Comparison of ENCODE assay signal across 9 mouse cellular contexts in the genomic region with DNA sequence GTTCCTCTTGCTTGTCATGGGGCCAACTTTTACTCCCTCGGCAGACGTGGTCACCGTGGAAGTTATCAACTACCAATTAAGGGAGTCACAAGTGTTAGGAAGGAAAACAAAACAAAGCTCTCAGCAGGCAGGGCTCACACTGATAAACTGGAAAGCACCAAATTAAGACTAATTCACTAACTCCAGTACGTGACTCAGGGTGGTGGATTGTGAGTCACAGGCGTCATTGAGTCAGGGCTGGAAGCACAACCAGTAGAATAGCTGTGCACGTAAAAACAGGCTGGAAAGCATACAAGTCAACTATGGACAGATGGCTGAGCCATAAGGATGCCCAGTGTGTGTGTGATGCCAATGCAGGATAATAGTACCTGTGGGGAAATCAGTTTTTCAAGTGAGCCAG.
DNase-seq lines count a peak whose midpoint lies in the region; ATAC-seq lines count a peak whose summit lies in the region.
"Had no signal": no experiment of that assay in that cellular context is flagged by ENCODE, and none has a peak within 500 bp of the region (broad histone marks: within the 10 kb centered on the region; RNA-seq: fewer than 3 reads in every experiment).

No protein-coding gene starts in this region.

- peak; percentile 19 to 61 for DNase-seq in adrenal gland, adult (ENCODE audit: inconsistent age in 2 of 2, low spot score in 1 of 2)
- DNase-seq in adrenal gland, adult 18-20 months (ENCODE audit: low spot score in 2 of 2) = no peak
- DNase-seq in layer of hippocampus, adult 18-20 months (ENCODE audit: low spot score in 2 of 2) = peak; percentile 20 to 61
- DNase-seq in layer of hippocampus, postnatal 25 days (ENCODE audit: extremely low spot score in 1 of 2, low spot score in 1 of 2) = no peak
- DNase-seq in cerebellum, adult 9-11 months = peak; percentile 83
- DNase-seq in layer of hippocampus, adult 9-11 months = peak; percentile 45
- no peak for DNase-seq in yolk sac, embryonic 10.5 days (ENCODE audit: low spot score)
- DNase-seq: lung, adult 18-20 months had no signal

- ATAC-seq in activated CD4-positive, CD25-positive, alpha-beta regulatory T cell, adult 4 months = no peak

Comparison
In these comparisons a context has a peak if more than half of its experiments do, and no peak if none do; other contexts are left out.
1. DNase-seq: peak in adrenal gland, adult (2 of 2), layer of hippocampus, adult 18-20 months (2 of 2), cerebellum, adult 9-11 months (single experiment) and layer of hippocampus, adult 9-11 months (single experiment); none in adrenal gland, adult 18-20 months (0 of 2), layer of hippocampus, postnatal 25 days (0 of 2) and yolk sac, embryonic 10.5 days (single experiment).